Mouse (Mus musculus) stomach, embryonic 14.5 days (tissue): ENCODE data around the gene Rbp3. TPM values are rescaled to one million over a fixed set of nuclear protein-coding genes. Genes with fewer than 3 reads are reported as not detected.

Experiments
- ATAC-seq: fragments of 200-750 bp; cut with Nextera tagmentation; 2 replicates; pipeline ENCODE4 v1.8.0; 2017; ENCODE audit warnings: low read depth, moderate TSS enrichment; ENCODE audit not compliant: insufficient number of reproducible peaks, insufficient read depth, low FRiP score
- H3K27ac ChIP-seq: fragments of 300-500 bp; sonication (generic); 2 replicates; pipeline ENCODE4 v1.5.1; 2014; ENCODE audit warnings: mild to moderate bottlenecking, low read length, moderate library complexity, mixed read lengths
- H3K27me3 ChIP-seq: fragments of 300-500 bp; sonication (generic); 2 replicates; pipeline ENCODE4 v1.6.1; 2014; ENCODE audit warnings: low read length, control low read depth, mixed read lengths; ENCODE audit not compliant: control insufficient read depth, insufficient read depth
- H3K36me3 ChIP-seq: fragments of 300-500 bp; sonication (generic); 2 replicates; pipeline ENCODE4 v1.6.1; 2014; ENCODE audit warnings: mild to moderate bottlenecking, control low read depth, low read length, moderate library complexity, mixed read lengths; ENCODE audit not compliant: control insufficient read depth, insufficient read depth
- H3K4me1 ChIP-seq: fragments of 300-500 bp; sonication (generic); 2 replicates; pipeline ENCODE4 v1.6.1; 2014; ENCODE audit warnings: low read length, control low read depth, mixed read lengths; ENCODE audit not compliant: control insufficient read depth, insufficient read depth
- H3K4me2 ChIP-seq: fragments of 300-500 bp; sonication (generic); replicated peaks from 2 replicates; pipeline ENCODE4 v1.6.1; 2014; ENCODE audit warnings: low read depth, low read length, control low read depth
- H3K4me3 ChIP-seq: fragments of 300-500 bp; sonication (generic); 2 replicates; pipeline ENCODE4 v1.5.1; 2014; ENCODE audit warnings: low read depth, low read length, control low read depth
- H3K9ac ChIP-seq: fragments of 300-500 bp; sonication (generic); replicated peaks from 2 replicates; pipeline ENCODE4 v1.6.1; 2014; ENCODE audit warnings: low read depth, mild to moderate bottlenecking, control low read depth, low read length, moderate library complexity, mixed read lengths
- H3K9me3 ChIP-seq: fragments of 300-500 bp; sonication (generic); 2 replicates; pipeline ENCODE4 v1.6.1; 2016; ENCODE audit warnings: low read depth, low read length, control low read depth; ENCODE audit not compliant: control insufficient read depth
- WGBS: fragments of 180-500 bp; shearing (Covaris S2); extraction: QIAGEN DNeasy Blood & Tissue Kit; methylation state at CpG from one replicate; pipeline ENCODE4 v1.1.7; 2014; 5-methylcytosine and 5-hydroxymethylcytosine counted together
- polyA plus RNA-seq: library from polyadenylated mRNA; unstranded; fragments of >200 nt; fragmentation: Nextera tagmentation; extraction: Ambion mirVana; gene quantifications from 2 replicates; pipeline ENCODE4 v1.2.1, GENCODE M21; 2014

Rbp3 gene
- polyA plus RNA-seq, 1 experiment from 2014 or later: not detected

- no peaks in the 10 kb centered on the region for H3K27me3 ChIP-seq
- 88% methylated on average over 4 of the region's 4 CpGs for WGBS
- H3K27ac ChIP-seq: no peak overlapping the region
- H3K9me3 ChIP-seq: no peaks in the 10 kb centered on the region
- no peak overlapping the region for H3K4me3 ChIP-seq
- no peaks in the 10 kb centered on the region for H3K4me1 ChIP-seq
- no peak overlapping the region for H3K9ac ChIP-seq
- no peak for ATAC-seq
- no peak overlapping the region for H3K4me2 ChIP-seq
- H3K36me3 ChIP-seq: no peaks in the 10 kb centered on the region
Observed at GRCm38 (mm10) chr14:33958186-33958585, 4.4 kb downstream of the Rbp3 start.

- no peaks in the 10 kb centered on the region for H3K4me1 ChIP-seq
- no peak overlapping the region for H3K9ac ChIP-seq
- ATAC-seq: no peak
- H3K36me3 ChIP-seq: no peaks in the 10 kb centered on the region
- no peak overlapping the region for H3K27ac ChIP-seq
- H3K4me2 ChIP-seq: no peak overlapping the region
- no peaks in the 10 kb centered on the region for H3K9me3 ChIP-seq
- no peak overlapping the region for H3K4me3 ChIP-seq
- 48% methylated on average over 3 of the region's 3 CpGs for WGBS
- H3K27me3 ChIP-seq: no peaks in the 10 kb centered on the region
Observed at GRCm38 (mm10) chr14:33958841-33959240, 5.0 kb downstream of the Rbp3 start.

- H3K36me3 ChIP-seq: no peaks in the 10 kb centered on the region
- H3K27me3 ChIP-seq: no peaks in the 10 kb centered on the region
- no peak overlapping the region for H3K4me3 ChIP-seq
- no peak overlapping the region for H3K9ac ChIP-seq
- no peak; the same call in 1 of the 2 replicates for ATAC-seq
- no peak overlapping the region for H3K4me2 ChIP-seq
- 13% methylated on average over 9 of the region's 9 CpGs for WGBS
- no peaks in the 10 kb centered on the region for H3K9me3 ChIP-seq
- no peak overlapping the region for H3K27ac ChIP-seq
- H3K4me1 ChIP-seq: no peaks in the 10 kb centered on the region
Observed at GRCm38 (mm10) chr14:33959341-33959740, 5.5 kb downstream of the Rbp3 start.

- WGBS: 66% methylated on average over 7 of the region's 7 CpGs
- H3K27ac ChIP-seq: no peak overlapping the region
- no peak overlapping the region for H3K4me2 ChIP-seq
- no peak overlapping the region for H3K4me3 ChIP-seq
- ATAC-seq: no peak
- no peaks in the 10 kb centered on the region for H3K9me3 ChIP-seq
- H3K36me3 ChIP-seq: no peaks in the 10 kb centered on the region
- no peaks in the 10 kb centered on the region for H3K4me1 ChIP-seq
- H3K9ac ChIP-seq: no peak overlapping the region
- no peaks in the 10 kb centered on the region for H3K27me3 ChIP-seq
Observed at GRCm38 (mm10) chr14:33965675-33966074, 11.9 kb downstream of the Rbp3 start.

DNA sequence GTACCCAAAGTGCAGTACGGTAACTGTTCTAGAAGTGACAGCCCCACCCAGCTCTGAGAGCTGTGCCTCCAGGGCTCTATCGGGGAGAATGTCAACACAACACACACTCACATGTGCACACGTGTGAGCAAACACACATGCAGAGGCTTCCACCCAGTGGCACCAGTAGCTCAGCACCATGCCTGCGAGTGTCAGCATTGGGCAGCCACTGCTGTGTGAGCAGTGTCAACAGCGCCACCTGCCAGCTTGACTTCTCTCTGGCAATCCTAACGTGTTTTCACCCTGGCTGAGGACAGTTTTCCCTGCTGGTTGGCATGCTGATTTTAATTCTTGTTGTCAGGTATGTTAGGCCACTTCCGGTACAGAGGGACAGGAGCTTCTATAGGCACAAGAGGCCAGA lies 18.9 kb downstream of the Rbp3 start:
- H3K4me2 ChIP-seq: no peak overlapping the region
- ATAC-seq: no peak
- no peak overlapping the region for H3K9ac ChIP-seq
- H3K27ac ChIP-seq: no peak overlapping the region
- H3K4me1 ChIP-seq: no peaks in the 10 kb centered on the region
- H3K27me3 ChIP-seq: no peaks in the 10 kb centered on the region
- no peaks in the 10 kb centered on the region for H3K36me3 ChIP-seq
- 45% methylated on average over 7 of the region's 7 CpGs for whole genome bisulfite sequencing
- no peak overlapping the region for H3K4me3 ChIP-seq
- H3K9me3 ChIP-seq: no peaks in the 10 kb centered on the region

- no peaks in the 10 kb centered on the region for H3K9me3 ChIP-seq
- no peaks in the 10 kb centered on the region for H3K36me3 ChIP-seq
- no peaks in the 10 kb centered on the region for H3K4me1 ChIP-seq
- no peaks in the 10 kb centered on the region for H3K27me3 ChIP-seq
- H3K27ac ChIP-seq: no peak overlapping the region
- no peak overlapping the region for H3K9ac ChIP-seq
- no peak overlapping the region for H3K4me2 ChIP-seq
- 65% methylated on average over 5 of the region's 5 CpGs for WGBS
- ATAC-seq: no peak
- no peak overlapping the region for H3K4me3 ChIP-seq
Observed at GRCm38 (mm10) chr14:33974752-33975151, 20.9 kb downstream of the Rbp3 start.

DNA sequence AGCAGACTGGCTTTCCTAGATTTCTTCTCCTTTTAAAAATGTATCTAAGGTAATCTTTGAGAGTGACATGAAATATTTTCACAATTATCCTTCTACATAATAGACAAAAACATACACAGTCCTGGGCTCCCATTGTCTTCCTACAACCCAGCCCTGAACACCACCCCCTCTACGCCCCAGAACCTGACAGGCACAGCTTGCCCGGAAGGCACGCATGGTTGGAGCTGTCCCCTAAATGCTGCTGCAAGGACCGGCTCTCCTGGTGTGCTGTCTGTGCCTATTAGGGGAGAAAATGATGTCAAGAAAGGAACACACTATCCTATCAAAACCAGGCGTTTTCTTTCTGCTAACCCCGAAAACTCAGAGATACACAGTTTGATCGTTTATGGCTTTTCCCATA lies 23.9 kb downstream of the Rbp3 start:
- no peak overlapping the region for H3K9ac ChIP-seq

GRCm38 (mm10) chr14:33978604-33979059 lies 24.8 kb downstream of the Rbp3 start, which contains the start of gene Zfp488:
Gene Zfp488 (minus strand): TSS chr14:33978764.
- WGBS: 1% methylated on average over 25 of the region's 25 CpGs
- Histone ChIP-seq H3K27me3 (no peaks in the 10 kb centered on the region), H3K4me1 (no peaks in the 10 kb centered on the region), H3K9ac (0 out of 2 replicates have a peak within 1 kb of the TSS, but pooled peaks have one; percentile 18), H3K4me2 (peak within 1 kb of the TSS; percentile 53), H3K36me3 (no peaks in the 10 kb centered on the region), H3K9me3 (no peaks in the 10 kb centered on the region), H3K4me3 (peak within 1 kb of the TSS; percentile 33), H3K27ac (no peak within 1 kb of the TSS)
- peak; percentile 46; the same call in 1 of the 2 replicates for ATAC-seq

More for the DNA sequence above, 23.9 kb downstream of the Rbp3 start:
- WGBS: 42% methylated on average over 7 of the region's 7 CpGs
- Histone ChIP-seq H3K4me3 (no peak overlapping the region), H3K4me2 (peak overlapping the region; percentile 53; the same call in 1 of the 2 replicates), H3K4me1 (no peaks in the 10 kb centered on the region), H3K36me3 (no peaks in the 10 kb centered on the region), H3K27me3 (no peaks in the 10 kb centered on the region), H3K27ac (no peak overlapping the region), H3K9me3 (no peaks in the 10 kb centered on the region)
- ATAC-seq: no peak

- H3K27ac ChIP-seq: no peak overlapping the region
- H3K4me2 ChIP-seq: no peak overlapping the region
- ATAC-seq: no peak
- 51% methylated on average over 3 of the region's 3 CpGs for WGBS
- H3K9ac ChIP-seq: no peak overlapping the region
- no peaks in the 10 kb centered on the region for H3K27me3 ChIP-seq
- H3K36me3 ChIP-seq: no peaks in the 10 kb centered on the region
- no peaks in the 10 kb centered on the region for H3K9me3 ChIP-seq
- H3K4me3 ChIP-seq: no peak overlapping the region
- H3K4me1 ChIP-seq: no peaks in the 10 kb centered on the region
Observed at GRCm38 (mm10) chr14:33989201-33989600, 35.4 kb downstream of the Rbp3 start.
